Mouse (Mus musculus) neural tube, embryonic 11.5 days (tissue): ENCODE data around the gene Maz. TPM values are rescaled to one million over a fixed set of nuclear protein-coding genes. Genes with fewer than 3 reads are reported as not detected.
A peak's percentile ranks its signal among the peaks of the same experiment; 100 is the strongest.

Experiments used
- ATAC-seq: fragments of 200-750 bp; cut with Nextera tagmentation; 2 replicates; pipeline ENCODE4 v1.8.0; 2017; ENCODE audit warnings: moderate number of reproducible peaks, mild to moderate bottlenecking, moderate TSS enrichment, moderate library complexity; ENCODE audit not compliant: insufficient read depth, low FRiP score, low TSS enrichment
- DNase-seq: peaks from one replicate; pipeline ENCODE4 v3.0.0-alpha.2; 2015; ENCODE audit warnings: low spot score
- H3K27ac ChIP-seq: fragments of 300-500 bp; sonication (generic); 2 replicates; pipeline ENCODE4 v1.5.1; 2014; ENCODE audit warnings: low read depth, mild to moderate bottlenecking, low read length
- H3K27me3 ChIP-seq: fragments of 300-500 bp; sonication (generic); 2 replicates; pipeline ENCODE4 v1.6.1; 2014; ENCODE audit warnings: mild to moderate bottlenecking, low read length, mixed read lengths; ENCODE audit not compliant: control insufficient read depth, insufficient read depth
- H3K36me3 ChIP-seq: fragments of 300-500 bp; sonication (generic); 2 replicates; pipeline ENCODE4 v1.6.1; 2014; ENCODE audit warnings: mild to moderate bottlenecking, low read length, moderate library complexity, mixed read lengths; ENCODE audit not compliant: control insufficient read depth, insufficient read depth
- H3K4me1 ChIP-seq: fragments of 300-500 bp; sonication (generic); 2 replicates; pipeline ENCODE4 v1.6.1; 2014; ENCODE audit warnings: low read length, mixed read lengths; ENCODE audit not compliant: control insufficient read depth, insufficient read depth
- H3K4me2 ChIP-seq: fragments of 300-500 bp; sonication (generic); 2 replicates; pipeline ENCODE4 v1.6.1; 2014; ENCODE audit warnings: low read depth, mild to moderate bottlenecking, moderate library complexity
- H3K4me3 ChIP-seq: fragments of 300-500 bp; sonication (generic); 2 replicates; pipeline ENCODE4 v1.5.1; 2014; ENCODE audit warnings: low read depth, low read length
- H3K9ac ChIP-seq: fragments of 300-500 bp; sonication (generic); 2 replicates; pipeline ENCODE4 v1.6.1; 2014; ENCODE audit warnings: mild to moderate bottlenecking, low read length
- H3K9me3 ChIP-seq: fragments of 300-500 bp; sonication (generic); 2 replicates; pipeline ENCODE4 v1.6.1; 2016; ENCODE audit warnings: low read length; ENCODE audit not compliant: control insufficient read depth
- WGBS: fragments of 180-500 bp; shearing (Covaris S2); extraction: QIAGEN DNeasy Blood & Tissue Kit; methylation state at CpG from one replicate; pipeline ENCODE4 v1.1.7; 2014; 5-methylcytosine and 5-hydroxymethylcytosine counted together
- polyA plus RNA-seq: library from polyadenylated mRNA; unstranded; fragments of >200 nt; fragmentation: Nextera tagmentation; extraction: Ambion mirVana; gene quantifications from 2 replicates; pipeline ENCODE4 v1.2.1, GENCODE M21; 2014

The Maz gene
- polyA plus RNA-seq, 1 experiment from 2014 or later, result 90.8 TPM

DNA sequence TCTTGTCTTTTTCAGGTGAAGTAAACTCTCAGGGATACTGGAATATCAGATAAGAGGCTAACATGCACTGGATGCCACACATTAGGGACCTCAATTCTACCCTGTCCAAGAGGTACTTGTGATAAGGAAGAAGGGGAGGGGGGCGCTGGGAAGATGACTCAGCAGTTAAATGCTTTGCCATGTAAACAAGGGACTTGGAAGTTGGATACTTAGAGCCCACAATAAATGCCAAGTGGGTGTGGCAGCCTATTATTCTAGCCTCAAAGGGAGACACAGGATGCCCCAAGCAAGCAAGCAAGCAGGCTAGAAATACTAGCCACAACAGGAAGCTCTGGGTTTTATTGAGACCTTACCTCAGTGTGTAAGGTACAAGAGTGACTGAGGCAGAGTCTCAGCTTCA, 4.4 kb upstream of the Maz start:
- Histone ChIP-seq H3K4me1 (peaks cover 7% of the 10 kb centered on the region), H3K9me3 (no peaks in the 10 kb centered on the region), H3K9ac (no peak overlapping the region), H3K36me3 (peaks cover 27% of the 10 kb centered on the region), H3K4me3 (no peak overlapping the region), H3K27me3 (no peaks in the 10 kb centered on the region), H3K4me2 (no peak overlapping the region), H3K27ac (no peak overlapping the region)
- DNase-seq (no peak), ATAC-seq (no peak)
- WGBS, result 60% methylated on average over 1 of the region's 1 CpGs

DNA sequence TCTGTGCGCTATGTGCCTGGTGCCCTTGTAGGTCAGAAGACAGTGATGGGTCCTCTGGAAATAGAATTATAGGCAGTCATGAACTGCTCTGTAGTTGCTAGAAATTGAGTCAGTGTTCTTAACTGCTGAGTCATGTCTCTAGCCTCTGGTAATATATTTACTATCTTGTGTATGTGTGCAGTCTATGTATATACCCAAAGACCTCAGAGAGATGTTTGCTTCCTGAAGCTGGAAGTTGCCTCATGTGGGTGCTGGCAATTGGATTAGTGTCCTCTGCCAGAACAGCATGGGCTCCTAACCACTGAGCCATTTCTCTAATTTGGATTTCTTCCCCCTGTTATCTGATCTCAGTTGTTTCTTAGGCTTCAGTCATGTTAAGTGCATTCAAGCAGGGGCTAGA, 3.3 kb upstream of the Maz start:
- H3K27ac ChIP-seq, result no peak overlapping the region
- H3K4me1 ChIP-seq, result peaks cover 7% of the 10 kb centered on the region
- DNase-seq (no peak), ATAC-seq (no peak)
- no peak overlapping the region for H3K4me3 ChIP-seq
- H3K9me3 ChIP-seq, result no peaks in the 10 kb centered on the region
- no peaks in the 10 kb centered on the region for H3K27me3 ChIP-seq
- no peak overlapping the region for H3K9ac ChIP-seq
- 100% methylated on average over 1 of the region's 1 CpGs for WGBS
- H3K4me2 ChIP-seq, result no peak overlapping the region
- H3K36me3 ChIP-seq, result peaks cover 27% of the 10 kb centered on the region

DNA sequence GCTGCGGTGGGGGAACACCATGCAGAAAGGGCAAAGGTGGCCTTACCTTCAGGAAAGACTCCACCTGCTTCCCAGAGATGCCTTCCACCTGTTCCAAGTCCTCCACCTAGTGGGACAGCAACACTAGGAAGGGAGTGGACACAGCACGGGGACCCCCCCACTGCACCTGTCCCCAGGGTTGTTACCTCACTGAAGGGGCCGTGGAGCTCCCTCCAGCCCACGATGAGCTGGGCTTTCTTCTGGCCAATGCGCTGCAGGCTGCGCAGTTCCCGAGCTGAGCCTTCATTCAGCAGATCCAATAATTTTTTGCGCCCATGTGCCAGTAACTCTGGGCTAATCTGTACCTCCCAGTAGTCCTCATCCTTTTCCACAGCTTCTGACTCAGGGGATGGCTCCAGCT, 1.0 kb upstream of the Maz start:
- ATAC-seq (peak; percentile 5; the same call in 1 of the 2 replicates), DNase-seq (no peak)
- Histone ChIP-seq H3K9me3 (no peaks in the 10 kb centered on the region), H3K4me2 (peak overlapping the region; percentile 42), H3K9ac (peak overlapping the region; percentile 26), H3K4me1 (peaks cover 29% of the 10 kb centered on the region), H3K27me3 (no peaks in the 10 kb centered on the region), H3K36me3 (peaks cover 23% of the 10 kb centered on the region), H3K4me3 (peak overlapping the region; percentile 99), H3K27ac (peak overlapping the region; percentile 63)
- 78% methylated on average over 8 of the region's 8 CpGs for WGBS

DNA sequence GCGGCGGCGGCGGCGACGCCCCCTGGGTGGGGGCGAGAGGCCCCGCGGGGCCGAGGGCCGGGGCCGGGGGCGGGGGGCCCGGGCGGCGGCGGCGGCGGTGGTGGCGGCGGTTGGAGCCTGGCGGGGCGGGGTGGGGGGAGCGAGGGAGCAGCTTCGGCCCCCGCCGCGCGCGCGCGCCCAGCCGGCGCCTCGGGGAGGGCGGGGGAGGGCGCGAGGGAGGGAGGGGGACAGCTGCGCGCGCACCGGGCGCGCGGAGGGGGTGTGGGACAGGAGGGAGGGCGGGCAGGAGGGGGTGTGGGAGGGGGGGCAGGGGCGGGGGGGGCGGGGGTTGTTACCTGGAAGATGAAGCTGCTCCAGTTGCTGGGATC, 237 bp downstream of the Maz start:
- peak overlapping the region; percentile 99 for H3K4me3 ChIP-seq
- H3K27me3 ChIP-seq, result no peaks in the 10 kb centered on the region
- peak overlapping the region; percentile 99 for H3K9ac ChIP-seq
- ATAC-seq (no peak), DNase-seq (no peak)
- H3K27ac ChIP-seq, result peak overlapping the region; percentile 99
- peaks cover 20% of the 10 kb centered on the region for H3K36me3 ChIP-seq
- no CpG with 5 or more reads among the region's 48 CpGs for WGBS
- no peaks in the 10 kb centered on the region for H3K9me3 ChIP-seq
- peaks cover 38% of the 10 kb centered on the region for H3K4me1 ChIP-seq
- peak overlapping the region; percentile 98 for H3K4me2 ChIP-seq

DNA sequence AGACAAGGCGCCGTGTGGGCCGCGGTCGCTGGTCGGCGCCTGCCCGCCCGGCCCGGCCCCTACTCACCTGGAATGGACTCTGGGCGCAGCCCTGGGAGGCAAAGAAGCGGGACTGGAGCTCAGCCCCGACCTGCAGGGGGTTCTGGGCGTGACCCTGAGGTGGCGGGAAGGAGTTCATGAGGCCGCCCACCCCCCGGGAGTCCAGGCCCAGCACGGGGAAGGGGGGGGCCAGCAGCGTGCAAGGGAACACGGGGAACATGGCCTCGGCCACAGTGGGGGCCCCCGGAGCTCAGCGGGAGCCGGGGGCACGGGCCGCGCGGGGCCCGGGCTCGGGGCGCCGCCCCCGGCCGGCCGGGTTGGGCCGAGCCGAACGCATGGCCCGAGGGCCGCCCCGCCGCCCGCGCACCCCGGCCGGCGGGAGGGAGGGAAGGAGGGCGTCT, 656 bp downstream of the Maz start:
- no peaks in the 10 kb centered on the region for H3K27me3 ChIP-seq
- H3K9me3 ChIP-seq, result no peaks in the 10 kb centered on the region
- peaks cover 40% of the 10 kb centered on the region for H3K4me1 ChIP-seq
- ATAC-seq (peak; percentile 18; the same call in 1 of the 2 replicates), DNase-seq (peak; percentile 75)
- peak overlapping the region; percentile 99 for H3K9ac ChIP-seq
- peak overlapping the region; percentile 99 for H3K27ac ChIP-seq
- peak overlapping the region; percentile 99 for H3K4me3 ChIP-seq
- peaks cover 20% of the 10 kb centered on the region for H3K36me3 ChIP-seq
- WGBS, result 0% methylated on average over 18 of the region's 48 CpGs
- peak overlapping the region; percentile 98 for H3K4me2 ChIP-seq

DNA sequence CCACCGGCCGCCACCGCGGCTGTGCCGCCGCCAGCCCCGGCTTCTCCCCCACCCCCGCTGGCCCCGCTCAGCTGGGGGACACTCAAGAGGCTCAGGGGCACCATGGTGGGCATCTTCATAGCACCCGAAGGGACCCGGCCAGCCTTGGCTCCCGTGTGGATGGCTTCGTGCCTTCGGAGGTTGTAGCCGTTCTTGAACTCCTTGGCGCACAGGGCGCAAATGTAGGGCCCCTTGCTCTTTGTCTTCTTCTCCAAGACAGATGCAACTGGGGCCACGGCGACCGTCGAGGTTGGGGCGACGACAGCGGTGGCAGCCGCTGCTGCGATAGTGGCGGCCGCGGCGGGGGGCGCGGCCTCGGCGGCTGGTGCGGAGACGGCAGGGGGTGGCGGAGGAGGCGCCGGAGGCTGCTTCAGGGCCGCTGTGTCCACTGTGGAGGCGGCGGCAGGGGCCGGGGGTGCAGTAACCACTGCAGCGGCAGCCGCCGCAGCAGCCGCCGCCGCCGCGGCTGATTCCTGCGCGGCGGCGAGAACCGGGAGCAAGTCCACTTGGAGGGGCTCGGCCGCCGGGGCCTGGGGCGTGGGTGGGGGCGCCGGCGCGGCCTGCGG, 1.2 kb downstream of the Maz start:
- Histone ChIP-seq H3K9me3 (no peaks in the 10 kb centered on the region), H3K27me3 (no peaks in the 10 kb centered on the region), H3K27ac (peak overlapping the region; percentile 99), H3K4me3 (peak overlapping the region; percentile 99), H3K4me1 (peaks cover 41% of the 10 kb centered on the region), H3K9ac (peak overlapping the region; percentile 99), H3K36me3 (peaks cover 18% of the 10 kb centered on the region), H3K4me2 (peak overlapping the region; percentile 98)
- no peak for DNase-seq
- 0% methylated on average over 43 of the region's 65 CpGs for WGBS
- no peak for ATAC-seq

DNA sequence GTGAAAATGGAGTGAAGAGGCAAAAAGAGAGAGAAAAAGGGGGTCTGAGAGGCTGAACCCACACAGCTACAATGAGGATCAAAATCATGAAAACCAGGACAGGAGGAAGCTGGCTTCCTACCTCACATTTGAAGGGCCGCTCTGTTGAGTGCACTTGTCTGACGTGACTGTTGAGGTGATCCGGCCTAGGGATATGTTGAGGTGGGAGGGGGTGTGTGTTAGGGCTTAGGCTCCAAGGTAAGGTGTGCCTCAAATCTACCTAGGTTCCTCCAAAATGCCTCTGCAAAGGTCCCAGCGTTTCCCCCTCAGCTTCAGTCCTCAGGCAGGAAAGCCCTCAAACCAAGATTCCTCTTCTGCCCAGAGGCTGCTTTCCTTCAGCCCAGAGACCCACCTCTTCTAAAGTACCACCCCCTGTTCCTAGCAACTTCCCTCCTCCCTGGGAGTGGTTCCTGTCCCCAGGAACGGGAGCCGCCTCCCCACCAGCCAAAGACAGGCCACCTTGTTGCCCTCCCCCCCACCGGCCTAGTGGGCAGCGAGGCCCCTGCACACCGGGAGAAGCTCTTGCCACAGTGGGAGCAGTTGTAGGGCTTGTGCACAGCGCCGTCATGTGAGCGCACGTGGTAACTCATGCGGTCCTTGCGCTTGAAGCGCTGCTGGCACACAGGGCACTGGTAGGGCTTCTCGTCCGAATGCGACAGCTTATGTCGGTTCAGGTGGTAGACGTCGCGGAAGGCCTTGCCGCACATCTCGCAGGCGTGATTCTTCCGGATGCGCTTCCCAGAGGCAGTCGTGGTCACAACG, 1.9 kb downstream of the Maz start:
- peak overlapping the region; percentile 98 for H3K4me2 ChIP-seq
- peak overlapping the region; percentile 99 for H3K9ac ChIP-seq
- H3K4me3 ChIP-seq, result peak overlapping the region; percentile 99
- peaks cover 44% of the 10 kb centered on the region for H3K4me1 ChIP-seq
- H3K27me3 ChIP-seq, result no peaks in the 10 kb centered on the region
- peaks cover 13% of the 10 kb centered on the region for H3K36me3 ChIP-seq
- peak; percentile 80 for DNase-seq
- WGBS, result 1% methylated on average over 30 of the region's 30 CpGs
- ATAC-seq, result peak; percentile 28; the same call in 1 of the 2 replicates
- no peaks in the 10 kb centered on the region for H3K9me3 ChIP-seq
- peak overlapping the region; percentile 99 for H3K27ac ChIP-seq

DNA sequence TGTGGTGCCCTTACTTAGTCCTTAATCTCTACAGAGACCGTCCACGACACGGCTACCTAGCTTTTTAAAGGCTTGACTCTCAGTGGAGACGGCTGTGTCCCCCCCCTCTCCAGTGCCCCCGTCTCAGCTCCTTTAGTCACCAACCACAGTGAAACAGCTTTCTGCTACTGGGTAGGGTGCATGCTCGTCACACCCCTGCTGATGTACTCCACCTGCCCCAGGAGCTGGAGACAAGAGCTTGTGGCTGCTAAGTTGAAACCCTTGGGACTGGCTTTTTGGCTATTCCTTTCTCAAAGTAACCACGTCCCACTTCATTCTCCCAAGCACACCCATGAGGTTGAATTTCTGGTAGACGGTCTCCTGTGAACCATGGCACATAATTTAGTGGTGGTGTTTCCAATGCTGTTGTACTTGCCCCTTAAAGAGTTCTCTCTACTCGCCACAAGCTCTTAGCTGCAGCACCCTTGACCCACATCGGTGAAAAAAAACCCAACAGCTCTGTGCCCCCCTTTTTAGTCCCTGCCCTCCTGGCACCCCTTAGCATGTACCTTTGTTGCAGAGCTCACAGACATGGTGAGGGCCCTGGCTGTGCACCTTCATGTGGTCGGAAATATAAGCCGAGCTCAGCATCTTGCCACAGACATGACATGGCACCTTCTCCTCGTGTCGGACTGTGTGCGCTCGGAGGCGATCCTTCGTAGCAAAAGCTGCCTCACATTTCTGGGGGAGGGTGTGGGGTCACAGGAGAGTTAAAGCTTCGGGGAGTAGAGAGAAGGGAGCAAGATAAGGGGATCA, 2.7 kb downstream of the Maz start:
- Histone ChIP-seq H3K4me1 (peaks cover 44% of the 10 kb centered on the region), H3K27ac (peak overlapping the region; percentile 99; the same call in 1 of the 2 replicates), H3K4me3 (peak overlapping the region; percentile 99), H3K4me2 (peak overlapping the region; percentile 98), H3K27me3 (no peaks in the 10 kb centered on the region), H3K9ac (peak overlapping the region; percentile 99), H3K9me3 (no peaks in the 10 kb centered on the region), H3K36me3 (peaks cover 12% of the 10 kb centered on the region)
- WGBS, result 43% methylated on average over 19 of the region's 19 CpGs
- DNase-seq, result no peak
- ATAC-seq, result no peak
